Mouse (Mus musculus) stomach, embryonic 16.5 days (tissue): ENCODE measurements around the gene Osbpl7. TPM values are rescaled to one million over a fixed set of nuclear protein-coding genes. Genes with fewer than 3 reads are reported as not detected.
A peak's percentile ranks its signal among the peaks of the same experiment; 100 is the strongest.

Experiments used
- ATAC-seq: fragments of 200-750 bp; cut with Nextera tagmentation; 2 replicates; pipeline ENCODE4 v1.8.0; 2017; ENCODE audit warnings: moderate number of reproducible peaks, moderate TSS enrichment; ENCODE audit not compliant: insufficient read depth, low FRiP score
- H3K27ac ChIP-seq: fragments of 300-500 bp; sonication (generic); 2 replicates; pipeline ENCODE4 v1.5.1; 2014; ENCODE audit warnings: low read length
- H3K27me3 ChIP-seq: fragments of 300-500 bp; sonication (generic); 2 replicates; pipeline ENCODE4 v1.6.1; 2014; ENCODE audit warnings: low read length, control low read depth, mixed read lengths; ENCODE audit not compliant: control insufficient read depth, insufficient read depth
- H3K36me3 ChIP-seq: fragments of 300-500 bp; sonication (generic); 2 replicates; pipeline ENCODE4 v1.6.1; 2014; ENCODE audit warnings: low read length; ENCODE audit not compliant: control insufficient read depth, insufficient read depth
- H3K4me1 ChIP-seq: fragments of 300-500 bp; sonication (generic); 2 replicates; pipeline ENCODE4 v1.6.1; 2014; ENCODE audit warnings: low read length, control low read depth, mixed read lengths; ENCODE audit not compliant: control insufficient read depth, insufficient read depth
- H3K4me2 ChIP-seq: fragments of 300-500 bp; sonication (generic); 2 replicates; pipeline ENCODE4 v1.6.1; 2014; ENCODE audit warnings: low read depth, low read length, mixed read lengths
- H3K4me3 ChIP-seq: fragments of 300-500 bp; sonication (generic); replicated peaks from 2 replicates; pipeline ENCODE4 v1.5.1; 2014; ENCODE audit warnings: mild to moderate bottlenecking, low read length
- H3K9ac ChIP-seq: fragments of 300-500 bp; sonication (generic); 2 replicates; pipeline ENCODE4 v1.6.1; 2014; ENCODE audit warnings: low read length
- H3K9me3 ChIP-seq: fragments of 300-500 bp; sonication (generic); replicated peaks from 2 replicates; pipeline ENCODE4 v1.6.1; 2016; ENCODE audit warnings: low read length, control low read depth; ENCODE audit not compliant: control insufficient read depth
- WGBS: fragments of 180-500 bp; shearing (Covaris S2); extraction: QIAGEN DNeasy Blood & Tissue Kit; methylation state at CpG from one replicate; pipeline ENCODE4 v1.1.7; 2014; 5-methylcytosine and 5-hydroxymethylcytosine counted together
- polyA plus RNA-seq: library from polyadenylated mRNA; unstranded; fragments of >200 nt; fragmentation: Nextera tagmentation; extraction: Ambion mirVana; gene quantifications from 2 replicates; pipeline ENCODE4 v1.2.1, GENCODE M21; 2015

Osbpl7 gene
- polyA plus RNA-seq, 1 experiment from 2014 or later, result 10.5 TPM

DNA sequence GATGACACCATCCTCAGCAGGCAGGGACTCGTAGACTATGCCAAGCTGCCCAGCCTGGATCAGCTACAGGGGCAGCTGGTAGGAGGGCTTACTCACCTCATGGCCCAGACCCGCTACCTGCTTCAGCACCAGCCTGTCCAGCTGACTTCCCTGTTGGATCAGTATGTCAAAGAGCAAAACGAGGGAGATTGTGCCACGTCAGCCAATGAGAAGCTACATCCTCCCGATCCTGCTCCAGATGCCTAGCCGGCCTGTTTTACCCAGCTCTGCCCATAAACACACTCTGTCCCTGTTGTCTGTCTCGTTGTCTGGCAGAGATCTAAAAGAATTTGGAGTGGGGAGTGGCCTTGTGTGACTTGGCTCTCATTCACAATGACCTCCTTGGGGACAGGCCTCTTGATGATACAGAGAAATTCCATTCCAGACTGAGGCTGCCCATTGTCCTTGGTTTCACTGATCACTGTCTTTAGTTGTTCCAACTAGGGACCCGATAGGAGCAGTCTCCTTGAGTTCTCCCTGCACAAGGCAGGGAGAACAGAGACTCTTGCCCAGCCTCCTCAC is 2.3 kb upstream of the Osbpl7 start:
- H3K4me1 ChIP-seq, result peaks cover 22% of the 10 kb centered on the region
- no peak overlapping the region for H3K27ac ChIP-seq
- no peaks in the 10 kb centered on the region for H3K9me3 ChIP-seq
- H3K9ac ChIP-seq, result no peak overlapping the region
- no peak for ATAC-seq
- H3K4me3 ChIP-seq, result no peak overlapping the region
- peaks cover 9% of the 10 kb centered on the region; the same call in 1 of the 2 replicates for H3K36me3 ChIP-seq
- no peak overlapping the region for H3K4me2 ChIP-seq
- 78% methylated on average over 8 of the region's 8 CpGs for WGBS
- H3K27me3 ChIP-seq, result no peaks in the 10 kb centered on the region

DNA sequence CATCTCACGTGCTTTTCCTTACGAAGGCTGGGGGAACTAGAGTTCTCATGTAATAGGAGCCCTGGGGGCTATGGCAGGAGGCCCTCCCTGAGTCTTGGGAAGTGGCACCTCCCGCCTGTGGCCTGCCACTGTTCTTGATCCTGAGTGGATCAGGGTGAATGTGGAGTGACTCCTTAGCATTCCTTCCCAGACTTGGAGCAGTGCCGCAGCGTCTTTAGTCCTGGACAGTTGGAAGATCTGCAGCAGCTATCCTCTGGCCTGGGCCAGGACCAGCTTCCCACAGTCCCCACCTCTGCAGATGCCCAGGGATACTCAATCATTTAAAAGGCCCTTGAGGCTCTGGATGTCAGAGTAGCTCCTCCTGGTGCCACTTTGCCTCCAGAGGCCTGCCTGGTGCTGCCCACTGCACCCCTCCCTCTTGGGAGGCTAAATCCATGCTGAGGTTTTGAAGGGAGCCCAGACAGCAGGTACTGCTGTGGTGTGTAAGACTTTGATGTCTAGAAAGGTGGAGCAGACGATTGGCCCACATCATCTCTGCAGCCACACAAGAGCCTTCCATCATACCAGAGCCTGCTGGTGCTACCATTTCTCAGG is 839 bp upstream of the Osbpl7 start:
- Histone ChIP-seq H3K4me3 (no peak overlapping the region), H3K9ac (no peak overlapping the region), H3K27me3 (no peaks in the 10 kb centered on the region), H3K36me3 (peaks cover 15% of the 10 kb centered on the region; the same call in 1 of the 2 replicates), H3K4me2 (no peak overlapping the region), H3K27ac (no peak overlapping the region), H3K9me3 (no peaks in the 10 kb centered on the region), H3K4me1 (peaks cover 22% of the 10 kb centered on the region)
- no peak for ATAC-seq
- whole genome bisulfite sequencing, result 72% methylated on average over 6 of the region's 6 CpGs

DNA sequence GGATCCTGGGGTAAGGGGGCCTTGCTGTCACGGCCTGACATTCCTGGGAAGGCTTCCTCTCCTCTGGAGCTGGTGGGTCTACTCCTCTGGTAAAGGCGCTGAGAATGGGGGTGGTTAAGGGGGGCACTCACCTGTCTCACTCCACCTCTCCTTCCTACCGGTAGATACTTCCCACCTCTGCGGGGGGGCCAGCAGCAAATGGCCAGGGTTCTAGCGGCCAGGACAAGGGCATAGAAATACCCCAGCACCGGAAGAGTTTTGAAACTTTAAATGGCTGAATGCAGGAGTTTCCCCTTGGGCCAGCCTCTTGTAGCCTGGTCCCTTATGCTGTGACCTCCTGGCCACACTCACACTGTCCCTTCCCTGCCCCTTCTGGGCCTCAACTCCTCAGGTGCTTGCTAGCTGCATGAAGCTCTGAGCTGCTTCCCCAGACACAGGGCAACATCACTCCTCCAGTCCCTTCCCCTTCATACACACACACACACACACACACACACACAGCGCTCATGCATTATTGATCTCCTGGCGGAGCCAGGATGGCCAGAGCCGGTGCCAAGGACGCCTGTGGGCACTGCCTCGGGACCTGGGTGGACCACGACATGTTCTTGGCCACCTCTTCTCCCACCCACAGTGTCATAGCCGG is 637 bp downstream of the Osbpl7 start:
- H3K4me3 ChIP-seq, result peak overlapping the region; percentile 76
- H3K36me3 ChIP-seq, result peaks cover 8% of the 10 kb centered on the region; the same call in 1 of the 2 replicates
- no peaks in the 10 kb centered on the region for H3K27me3 ChIP-seq
- peak overlapping the region; percentile 92 for H3K4me2 ChIP-seq
- no peaks in the 10 kb centered on the region for H3K9me3 ChIP-seq
- WGBS, result 16% methylated on average over 13 of the region's 13 CpGs
- no peak for ATAC-seq
- peak overlapping the region; percentile 72 for H3K27ac ChIP-seq
- H3K4me1 ChIP-seq, result peaks cover 22% of the 10 kb centered on the region
- peak overlapping the region; percentile 86 for H3K9ac ChIP-seq

DNA sequence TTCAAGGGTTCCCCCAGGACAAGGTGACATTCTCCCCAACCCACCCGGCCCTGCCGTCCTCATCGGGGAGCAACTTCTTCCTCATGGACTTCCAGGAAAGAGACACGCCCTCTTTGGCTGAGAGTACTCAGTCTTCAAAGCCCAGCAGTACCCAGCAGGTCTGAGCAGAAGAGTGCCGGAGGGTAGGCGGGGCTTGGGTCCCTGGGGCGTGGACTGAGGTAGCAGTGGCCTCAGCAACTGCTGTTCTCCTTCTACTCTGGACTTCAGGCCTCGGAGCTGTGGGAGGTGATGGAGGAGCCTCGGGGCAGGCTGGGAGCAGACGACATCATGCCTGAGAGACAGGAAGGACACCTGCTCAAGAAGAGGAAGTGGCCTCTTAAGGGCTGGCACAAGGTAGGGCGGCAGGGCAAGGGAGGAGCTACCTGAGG is 1.8 kb downstream of the Osbpl7 start:
- Histone ChIP-seq H3K27me3 (no peaks in the 10 kb centered on the region), H3K36me3 (peaks cover 11% of the 10 kb centered on the region; the same call in 1 of the 2 replicates), H3K27ac (no peak overlapping the region), H3K4me1 (peaks cover 22% of the 10 kb centered on the region), H3K9ac (peak overlapping the region; percentile 86; the same call in 1 of the 2 replicates), H3K9me3 (no peaks in the 10 kb centered on the region), H3K4me3 (peak overlapping the region; percentile 76), H3K4me2 (peak overlapping the region; percentile 92)
- ATAC-seq, result peak; percentile 73
- 16% methylated on average over 11 of the region's 11 CpGs for WGBS

DNA sequence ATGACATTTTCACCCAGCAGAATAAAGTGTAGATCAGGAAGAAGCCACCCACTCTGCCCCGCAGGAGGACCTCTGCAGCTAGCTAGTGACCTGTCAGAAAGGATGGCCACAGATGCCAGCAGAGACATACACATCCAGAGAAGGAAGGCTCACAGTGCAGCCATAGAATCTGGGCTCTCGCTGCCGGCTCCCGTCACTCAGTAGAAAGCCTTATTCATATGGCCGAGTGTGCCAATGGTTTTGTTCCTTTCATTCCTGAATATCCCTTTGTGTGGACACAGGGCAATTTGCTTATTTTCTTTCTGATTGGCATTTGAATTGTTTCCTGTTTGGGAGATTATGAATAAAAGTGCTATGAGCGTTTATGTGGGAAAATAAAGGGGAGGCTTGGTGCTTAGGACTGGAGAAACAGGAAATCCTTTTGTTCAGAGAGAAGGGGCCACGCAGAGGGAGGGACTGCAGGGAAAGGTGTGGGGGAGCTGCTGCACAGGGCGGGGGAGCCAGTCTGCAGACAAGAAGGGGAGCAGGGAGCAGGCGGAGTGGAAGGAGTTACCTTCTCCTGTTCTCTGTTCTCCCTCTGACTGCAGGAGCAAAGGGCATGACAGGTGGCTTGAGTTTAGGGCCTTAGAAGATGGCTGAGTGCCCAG is 13.0 kb downstream of the Osbpl7 start:
- 50% methylated on average over 9 of the region's 9 CpGs for WGBS
- Histone ChIP-seq H3K4me2 (no peak overlapping the region), H3K36me3 (peaks cover 5% of the 10 kb centered on the region; the same call in 1 of the 2 replicates), H3K9ac (no peak overlapping the region), H3K27me3 (no peaks in the 10 kb centered on the region), H3K9me3 (no peaks in the 10 kb centered on the region), H3K4me1 (no peaks in the 10 kb centered on the region), H3K4me3 (no peak overlapping the region), H3K27ac (0 out of 2 replicates have a peak overlapping the region, but pooled peaks have one; percentile 27)
- ATAC-seq, result no peak

DNA sequence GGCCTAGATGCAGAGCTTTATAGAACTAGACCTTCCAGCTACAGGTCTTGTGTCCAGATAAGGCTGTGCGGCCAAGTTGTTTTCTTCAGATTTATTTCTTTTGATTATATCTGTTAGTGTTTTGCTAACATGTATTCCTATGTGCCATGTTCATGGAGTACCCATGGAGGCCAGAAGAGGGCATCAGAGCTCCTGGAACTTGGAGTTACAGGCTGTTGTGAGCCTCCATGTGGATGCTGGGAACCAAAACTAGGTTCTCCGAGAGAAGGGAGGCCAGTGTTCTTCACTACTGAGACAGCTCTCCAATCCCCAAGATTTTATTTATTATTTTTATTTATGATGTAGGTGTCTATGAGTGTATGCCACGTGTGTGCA is 13.5 kb downstream of the Osbpl7 start:
- Histone ChIP-seq H3K4me1 (no peaks in the 10 kb centered on the region), H3K9me3 (no peaks in the 10 kb centered on the region), H3K36me3 (peaks cover 5% of the 10 kb centered on the region; the same call in 1 of the 2 replicates), H3K4me3 (no peak overlapping the region), H3K9ac (no peak overlapping the region), H3K27me3 (no peaks in the 10 kb centered on the region), H3K4me2 (no peak overlapping the region), H3K27ac (0 out of 2 replicates have a peak overlapping the region, but pooled peaks have one; percentile 27)
- WGBS, result 82% methylated on average over 3 of the region's 3 CpGs
- no peak for ATAC-seq

DNA sequence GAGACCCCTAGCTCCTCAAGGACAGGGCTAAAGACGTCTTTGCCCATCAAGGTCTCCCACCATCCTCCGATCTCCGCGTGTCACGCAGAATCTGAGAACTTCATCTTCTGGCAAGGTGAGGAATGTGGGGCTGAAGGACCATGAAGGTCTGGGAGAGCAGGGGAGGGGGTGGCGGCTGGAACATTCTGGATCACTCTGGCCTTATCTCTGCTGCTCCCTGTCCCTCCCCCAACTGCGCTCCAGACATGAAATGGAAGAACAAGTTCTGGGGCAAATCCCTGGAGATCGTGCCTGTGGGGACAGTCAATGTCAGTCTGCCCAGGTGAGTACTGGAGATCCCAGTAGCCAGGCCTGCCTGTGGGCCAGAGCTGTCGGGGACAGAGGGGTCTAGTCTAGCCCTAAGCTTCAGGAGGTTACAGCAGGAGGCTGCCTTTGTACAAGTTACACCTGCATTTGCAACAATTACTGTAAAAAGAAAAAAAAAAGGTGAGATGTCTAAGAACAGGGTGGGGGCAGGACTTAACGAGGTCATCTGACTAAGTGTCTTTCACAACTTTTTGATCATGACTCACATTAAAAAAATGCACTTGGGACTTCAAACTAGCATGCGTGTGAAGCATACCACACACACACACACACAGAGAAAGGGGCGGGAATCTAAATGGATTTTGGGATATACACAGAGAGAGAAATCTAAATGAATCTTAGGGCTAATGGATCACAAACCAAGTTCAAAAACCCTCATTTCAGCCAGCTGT is 15.3 kb downstream of the Osbpl7 start:
- H3K4me1 ChIP-seq, result no peaks in the 10 kb centered on the region
- no peaks in the 10 kb centered on the region for H3K9me3 ChIP-seq
- no peak overlapping the region for H3K27ac ChIP-seq
- no peak overlapping the region for H3K4me2 ChIP-seq
- 80% methylated on average over 12 of the region's 12 CpGs for WGBS
- no peak overlapping the region for H3K4me3 ChIP-seq
- ATAC-seq, result no peak
- no peak overlapping the region for H3K9ac ChIP-seq
- H3K27me3 ChIP-seq, result no peaks in the 10 kb centered on the region
- peaks cover 5% of the 10 kb centered on the region; the same call in 1 of the 2 replicates for H3K36me3 ChIP-seq

DNA sequence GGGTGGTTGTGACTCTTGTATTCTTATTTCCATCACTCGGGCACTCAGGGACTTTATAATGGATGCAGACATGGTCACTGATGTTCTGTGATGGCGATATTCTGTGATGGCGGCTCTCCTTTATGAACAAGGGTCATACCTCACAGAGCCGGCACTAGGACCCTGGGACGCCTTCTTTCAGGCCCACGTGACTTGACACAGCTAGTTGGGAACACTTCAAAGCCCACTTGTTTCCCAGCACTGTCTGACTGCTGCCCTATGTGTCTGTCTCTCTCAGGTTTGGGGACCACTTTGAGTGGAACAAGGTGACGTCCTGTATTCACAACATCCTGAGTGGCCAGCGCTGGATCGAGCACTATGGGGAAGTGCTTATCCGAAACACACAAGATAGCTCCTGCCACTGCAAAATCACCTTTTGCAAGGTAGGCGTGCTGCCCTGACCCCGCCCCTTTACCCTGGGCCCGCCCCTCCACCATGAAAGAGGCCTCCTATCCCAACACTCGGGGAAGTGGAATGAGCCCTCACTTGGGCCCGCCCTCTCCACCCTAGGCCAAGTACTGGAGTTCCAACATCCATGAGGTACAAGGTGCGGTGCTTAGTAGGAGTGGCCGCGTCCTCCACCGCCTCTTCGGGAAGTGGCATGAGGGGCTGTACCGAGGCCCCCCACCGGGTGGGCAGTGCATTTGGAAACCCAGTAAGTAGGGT is 16.4 kb downstream of the Osbpl7 start:
- 54% methylated on average over 22 of the region's 22 CpGs for WGBS

More for the DNA sequence above, 16.4 kb downstream of the Osbpl7 start:
- H3K9me3 ChIP-seq, result no peaks in the 10 kb centered on the region
- H3K27me3 ChIP-seq, result no peaks in the 10 kb centered on the region
- no peaks in the 10 kb centered on the region for H3K4me1 ChIP-seq
- no peak overlapping the region for H3K4me3 ChIP-seq
- no peak overlapping the region for H3K4me2 ChIP-seq
- ATAC-seq, result no peak
- H3K9ac ChIP-seq, result no peak overlapping the region
- no peaks in the 10 kb centered on the region; the same call in 1 of the 2 replicates for H3K36me3 ChIP-seq
- no peak overlapping the region for H3K27ac ChIP-seq
